Mouse (Mus musculus): Measurements from ENCODE around the gene Ptpn7. TPM values are rescaled to one million over a fixed set of nuclear protein-coding genes. Genes with fewer than 3 reads are reported as not detected.
A peak's percentile ranks its signal among the peaks of the same experiment; 100 is the strongest.

Ptpn7 gene
- polyA plus RNA-seq, 1 experiment from 2014 or later, result 1.2 TPM

GRCm38 (mm10) chr1:135167435-135167834 lies 34.9 kb downstream of the Ptpn7 start, which contains the start of gene Gpr37l1:
Gene Gpr37l1, minus strand, starts transcription at chr1:135167681.
- Histone ChIP-seq H3K4me2 (replicated peaks) (no peak within 1 kb of the TSS), H3K4me3 (no peak within 1 kb of the TSS), H3K27ac (no peak within 1 kb of the TSS), H3K27me3 (replicated peaks) (no peaks in the 10 kb centered on the region), H3K9me3 (no peaks in the 10 kb centered on the region), H3K4me1 (no peaks in the 10 kb centered on the region), H3K36me3 (no peaks in the 10 kb centered on the region), H3K9ac (no peak within 1 kb of the TSS)
- 61% methylated on average over 11 of the region's 11 CpGs for WGBS
- ATAC-seq (ENCODE audit: low FRiP score, low read depth), result no peak

- WGBS, result 88% methylated on average over 10 of the region's 10 CpGs
- Histone ChIP-seq H3K4me2 (replicated peaks) (no peak overlapping the region), H3K9me3 (no peaks in the 10 kb centered on the region), H3K4me1 (no peaks in the 10 kb centered on the region), H3K27ac (no peak overlapping the region), H3K9ac (no peak overlapping the region), H3K36me3 (no peaks in the 10 kb centered on the region), H3K4me3 (no peak overlapping the region), H3K27me3 (replicated peaks) (no peaks in the 10 kb centered on the region)
- no peak for ATAC-seq (ENCODE audit: low FRiP score, low read depth)
These were observed 36.1 kb downstream of the Ptpn7 start for GRCm38 (mm10) chr1:135168453-135169200.

- Histone ChIP-seq H3K27me3 (replicated peaks) (no peaks in the 10 kb centered on the region), H3K36me3 (no peaks in the 10 kb centered on the region), H3K4me2 (replicated peaks) (no peak overlapping the region), H3K27ac (no peak overlapping the region), H3K9me3 (no peaks in the 10 kb centered on the region), H3K9ac (no peak overlapping the region), H3K4me1 (no peaks in the 10 kb centered on the region), H3K4me3 (no peak overlapping the region)
- no peak for ATAC-seq (ENCODE audit: low FRiP score, low read depth)
- 74% methylated on average over 12 of the region's 12 CpGs for WGBS
These were observed 37.2 kb downstream of the Ptpn7 start for GRCm38 (mm10) chr1:135169556-135170224.

- WGBS, result 73% methylated on average over 10 of the region's 10 CpGs
- Histone ChIP-seq H3K9ac (no peak overlapping the region), H3K4me3 (no peak overlapping the region), H3K27me3 (replicated peaks) (no peaks in the 10 kb centered on the region), H3K4me1 (no peaks in the 10 kb centered on the region), H3K9me3 (no peaks in the 10 kb centered on the region), H3K27ac (no peak overlapping the region), H3K4me2 (replicated peaks) (no peak overlapping the region), H3K36me3 (no peaks in the 10 kb centered on the region)
- no peak for ATAC-seq (ENCODE audit: low FRiP score, low read depth)
These were observed 37.8 kb downstream of the Ptpn7 start for GRCm38 (mm10) chr1:135170299-135170698.

DNA sequence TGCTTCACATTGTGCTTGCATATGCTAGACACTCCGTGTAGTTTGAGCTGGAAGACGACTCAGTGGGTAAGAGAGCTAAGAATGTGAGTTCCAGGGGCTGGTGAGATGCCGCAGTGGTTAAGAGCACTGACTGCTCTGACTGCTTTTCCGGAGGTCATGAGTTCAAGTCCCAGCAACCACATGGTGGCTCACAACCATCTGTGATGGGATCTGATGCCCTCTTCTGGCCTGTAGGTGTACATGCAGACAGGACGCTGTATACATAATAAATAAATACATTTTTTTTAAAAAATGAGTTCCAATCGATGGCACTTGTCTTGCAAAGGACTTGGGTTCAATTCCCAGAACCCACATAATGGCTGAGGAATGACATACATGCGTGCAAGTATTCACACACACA lies 38.7 kb downstream of the Ptpn7 start:
- Histone ChIP-seq H3K4me1 (no peaks in the 10 kb centered on the region), H3K4me2 (replicated peaks) (no peak overlapping the region), H3K36me3 (no peaks in the 10 kb centered on the region), H3K9me3 (no peaks in the 10 kb centered on the region), H3K4me3 (no peak overlapping the region), H3K27me3 (replicated peaks) (no peaks in the 10 kb centered on the region), H3K27ac (no peak overlapping the region), H3K9ac (no peak overlapping the region)
- 87% methylated on average over 7 of the region's 7 CpGs for WGBS
- ATAC-seq (ENCODE audit: low FRiP score, low read depth), result no peak

DNA sequence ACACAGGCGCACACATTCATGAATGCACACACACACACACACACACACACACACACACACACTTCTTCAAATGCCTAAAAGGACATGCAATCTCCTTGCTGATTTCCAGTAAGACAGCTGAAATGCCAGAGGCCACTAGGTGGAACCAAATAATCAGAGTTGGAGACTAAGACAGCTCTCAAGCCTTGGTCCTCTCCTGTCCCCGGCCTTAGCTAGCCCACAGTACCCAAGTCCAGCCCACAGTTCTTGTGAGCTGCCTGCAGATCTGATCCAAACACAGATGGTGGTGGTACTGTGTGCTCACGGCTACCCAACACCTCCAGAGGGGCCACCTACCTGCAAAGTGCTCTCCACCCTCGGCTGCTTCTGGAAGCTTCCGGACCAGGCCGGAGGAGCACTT lies 39.5 kb downstream of the Ptpn7 start:
- WGBS, result 56% methylated on average over 6 of the region's 6 CpGs
- Histone ChIP-seq H3K4me1 (no peaks in the 10 kb centered on the region), H3K4me3 (no peak overlapping the region), H3K4me2 (replicated peaks) (no peak overlapping the region), H3K9me3 (no peaks in the 10 kb centered on the region), H3K9ac (no peak overlapping the region), H3K27me3 (replicated peaks) (no peaks in the 10 kb centered on the region), H3K27ac (no peak overlapping the region), H3K36me3 (no peaks in the 10 kb centered on the region)
- ATAC-seq (ENCODE audit: low FRiP score, low read depth), result peak; percentile 41; the same call in 1 of the 2 replicates

- Histone ChIP-seq H3K27ac (no peak overlapping the region), H3K4me2 (replicated peaks) (no peak overlapping the region), H3K4me3 (no peak overlapping the region), H3K27me3 (replicated peaks) (no peaks in the 10 kb centered on the region), H3K4me1 (no peaks in the 10 kb centered on the region), H3K36me3 (no peaks in the 10 kb centered on the region), H3K9me3 (no peaks in the 10 kb centered on the region), H3K9ac (no peak overlapping the region)
- 96% methylated on average over 6 of the region's 6 CpGs for WGBS
- ATAC-seq (ENCODE audit: low FRiP score, low read depth), result no peak
These were observed 40.8 kb downstream of the Ptpn7 start for GRCm38 (mm10) chr1:135173311-135173710.

- H3K36me3 ChIP-seq, result no peaks in the 10 kb centered on the region
- no peak overlapping the region for H3K4me2 ChIP-seq (replicated peaks)
- 82% methylated on average over 3 of the region's 3 CpGs for WGBS
These were observed 42.7 kb downstream of the Ptpn7 start for GRCm38 (mm10) chr1:135175176-135175575.

DNA sequence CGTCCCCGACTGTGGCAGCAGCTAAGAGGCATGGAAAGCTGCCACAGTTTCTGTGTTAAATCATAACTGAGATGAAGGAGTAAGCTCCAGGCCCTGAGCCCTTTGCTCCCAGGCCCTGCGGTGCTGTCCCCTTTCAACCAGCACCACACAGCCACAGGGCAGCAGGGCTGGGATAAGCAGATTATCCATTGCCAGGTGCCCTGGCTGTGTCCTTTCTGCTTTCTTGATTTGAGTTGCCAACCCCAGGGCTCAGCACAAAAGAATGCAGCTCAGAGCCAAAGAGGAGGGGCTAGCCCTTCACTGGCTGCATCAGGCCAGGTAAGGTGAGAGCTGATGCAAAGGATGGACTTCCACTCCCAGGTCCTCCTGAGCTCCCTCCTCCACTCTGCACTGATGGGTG lies 45.2 kb downstream of the Ptpn7 start:
- H3K4me1 ChIP-seq, result no peaks in the 10 kb centered on the region
- H3K9ac ChIP-seq, result no peak overlapping the region
- H3K27ac ChIP-seq, result no peak overlapping the region
- no peak overlapping the region for H3K4me3 ChIP-seq
- no peak for ATAC-seq (ENCODE audit: low FRiP score, low read depth)
- no peaks in the 10 kb centered on the region for H3K9me3 ChIP-seq
- no peaks in the 10 kb centered on the region for H3K27me3 ChIP-seq (replicated peaks)
- H3K36me3 ChIP-seq, result no peaks in the 10 kb centered on the region
- H3K4me2 ChIP-seq (replicated peaks), result no peak overlapping the region
- 94% methylated on average over 3 of the region's 3 CpGs for WGBS

More at GRCm38 (mm10) chr1:135175176-135175575, 42.7 kb downstream of the Ptpn7 start:
- no peak for ATAC-seq (ENCODE audit: low FRiP score, low read depth)
- Histone ChIP-seq H3K27ac (no peak overlapping the region), H3K4me3 (no peak overlapping the region), H3K9me3 (no peaks in the 10 kb centered on the region), H3K9ac (no peak overlapping the region), H3K4me1 (no peaks in the 10 kb centered on the region), H3K27me3 (replicated peaks) (no peaks in the 10 kb centered on the region)

GRCm38 (mm10) chr1:135178863-135179262 lies 46.4 kb downstream of the Ptpn7 start:
- no peak for ATAC-seq (ENCODE audit: low FRiP score, low read depth)

GRCm38 (mm10) chr1:135180830-135181229 lies 48.3 kb downstream of the Ptpn7 start:
- Histone ChIP-seq H3K9me3 (no peaks in the 10 kb centered on the region), H3K4me3 (no peak overlapping the region), H3K27ac (no peak overlapping the region), H3K27me3 (replicated peaks) (no peaks in the 10 kb centered on the region), H3K4me2 (replicated peaks) (no peak overlapping the region), H3K9ac (no peak overlapping the region), H3K4me1 (no peaks in the 10 kb centered on the region), H3K36me3 (no peaks in the 10 kb centered on the region)
- ATAC-seq (ENCODE audit: low FRiP score, low read depth), result no peak
- WGBS, result 91% methylated on average over 10 of the region's 10 CpGs

More at GRCm38 (mm10) chr1:135178863-135179262, 46.4 kb downstream of the Ptpn7 start:
- Histone ChIP-seq H3K4me1 (no peaks in the 10 kb centered on the region), H3K4me2 (replicated peaks) (no peak overlapping the region), H3K27ac (no peak overlapping the region), H3K4me3 (no peak overlapping the region), H3K36me3 (no peaks in the 10 kb centered on the region), H3K9ac (no peak overlapping the region), H3K9me3 (no peaks in the 10 kb centered on the region), H3K27me3 (replicated peaks) (no peaks in the 10 kb centered on the region)
- WGBS, result 91% methylated on average over 7 of the region's 7 CpGs

- WGBS, result 83% methylated on average over 4 of the region's 4 CpGs
- Histone ChIP-seq H3K27ac (no peak overlapping the region), H3K4me3 (no peak overlapping the region), H3K4me2 (replicated peaks) (no peak overlapping the region), H3K27me3 (replicated peaks) (no peaks in the 10 kb centered on the region), H3K9ac (0 out of 2 replicates have a peak overlapping the region, but pooled peaks have one; percentile 8), H3K36me3 (no peaks in the 10 kb centered on the region), H3K4me1 (no peaks in the 10 kb centered on the region), H3K9me3 (no peaks in the 10 kb centered on the region)
- no peak for ATAC-seq (ENCODE audit: low FRiP score, low read depth)
These were observed 48.8 kb downstream of the Ptpn7 start for GRCm38 (mm10) chr1:135181275-135181674.

Measured in neural tube, embryonic 12.5 days (tissue).